Mouse (Mus musculus): ENCODE measurements around the gene Lcp2.

Lcp2 gene

GRCm38 (mm10) chr11:34139296-34139695 lies 92.6 kb downstream of the Lcp2 start:
- in situ Hi-C loops (cut with MboI, MseI) = no loop called here
